Mouse (Mus musculus): ENCODE measurements around the gene Fbxo46.
"Not testable (repeated sequence)": the region's sequence is repeated elsewhere in the genome, so short reads cannot be mapped to it uniquely, and the experiment has no call there.

Gene Fbxo46

GRCm38 (mm10) chr7:19136673-19137334, 17.1 kb downstream of the Fbxo46 start:
- no peak for DNase-seq

GRCm38 (mm10) chr7:19137380-19137779, 17.7 kb downstream of the Fbxo46 start:
- peak; percentile 74 for DNase-seq

GRCm38 (mm10) chr7:19146793-19147192, 27.1 kb downstream of the Fbxo46 start:
- DNase-seq: no peak

GRCm38 (mm10) chr7:19147497-19148045, 27.9 kb downstream of the Fbxo46 start:
- DNase-seq: no peak

GRCm38 (mm10) chr7:19148180-19148874, 28.7 kb downstream of the Fbxo46 start:
- no peak for DNase-seq

- peak; percentile 100 for DNase-seq
Measured at GRCm38 (mm10) chr7:19148875-19149541, 29.3 kb downstream of the Fbxo46 start, which contains the start of gene Qpctl. Gene Qpctl, minus strand, starts transcription at chr7:19149291.

- peak; percentile 98 for DNase-seq
Measured at GRCm38 (mm10) chr7:19149626-19150025, 30.0 kb downstream of the Fbxo46 start, which contains the start of gene Snrpd2. Gene Snrpd2, plus strand, starts transcription at chr7:19149722.

- not testable (repeated sequence) for DNase-seq
Measured at GRCm38 (mm10) chr7:19151121-19151520, 31.5 kb downstream of the Fbxo46 start.

- no peak for DNase-seq
Measured at GRCm38 (mm10) chr7:19154796-19155195, 35.1 kb downstream of the Fbxo46 start.

GRCm38 (mm10) chr7:19155825-19156475, 36.3 kb downstream of the Fbxo46 start:
- no peak for DNase-seq

GRCm38 (mm10) chr7:19157160-19157800, 37.6 kb downstream of the Fbxo46 start:
- peak; percentile 95 for DNase-seq

GRCm38 (mm10) chr7:19158601-19159000, 38.9 kb downstream of the Fbxo46 start:
- no peak for DNase-seq

- no peak for DNase-seq
Measured at GRCm38 (mm10) chr7:19159411-19159810, 39.8 kb downstream of the Fbxo46 start.

GRCm38 (mm10) chr7:19160115-19160514, 40.5 kb downstream of the Fbxo46 start:
- DNase-seq: peak; percentile 34

GRCm38 (mm10) chr7:19162928-19163327, 43.3 kb downstream of the Fbxo46 start:
- no peak for DNase-seq

GRCm38 (mm10) chr7:19163752-19164151, 44.1 kb downstream of the Fbxo46 start:
- DNase-seq: no peak

- DNase-seq: peak; percentile 42
Measured at GRCm38 (mm10) chr7:19164189-19164588, 44.5 kb downstream of the Fbxo46 start.

- DNase-seq: peak; percentile 27
Measured at GRCm38 (mm10) chr7:19164978-19165377, 45.3 kb downstream of the Fbxo46 start.

GRCm38 (mm10) chr7:19165656-19166423, 46.2 kb downstream of the Fbxo46 start, which contains the start of gene Gipr:
Gene Gipr, minus strand, starts transcription at chr7:19166127.
- DNase-seq: no peak

- DNase-seq: no peak
Measured at GRCm38 (mm10) chr7:19166990-19167389, 47.3 kb downstream of the Fbxo46 start.

GRCm38 (mm10) chr7:19169506-19169905, 49.8 kb downstream of the Fbxo46 start:
- DNase-seq: no peak
